Mouse (Mus musculus) liver, embryonic 14 days (tissue): ENCODE results near the gene Pate2. TPM values are rescaled to one million over a fixed set of nuclear protein-coding genes. Genes with fewer than 3 reads are reported as not detected.

ENCODE experiments used
- polyA plus RNA-seq: library from polyadenylated mRNA; depleted of rRNA; stranded (reverse); fragments of >200 nt; gene quantifications from 2 replicates; pipeline ENCODE4 v1.2.3, GENCODE M21; 2012; rRNA removed

Gene Pate2
- 0.13 and 0.18 TPM in 2 replicates for polyA plus RNA-seq

GRCm38 (mm10) chr9:35569571-35570534, at the start of gene Pate2, which contains the start of gene Hyls1:
Gene Pate2 (plus strand): TSS chr9:35570284.
Gene Hyls1 (minus strand): TSS chr9:35570398.

GRCm38 (mm10) chr9:35558257-35559008, 11.7 kb upstream of the Pate2 start, which contains the start of the genes Ddx25 and Pus3:
Gene Ddx25 (minus strand): TSS chr9:35558528.
Gene Pus3 (plus strand): TSS chr9:35558595.

GRCm38 (mm10) chr9:35611841-35612240, 41.8 kb downstream of the Pate2 start, which contains the start of gene Pate4:
Gene Pate4 (minus strand): TSS chr9:35611941.

GRCm38 (mm10) chr9:35648102-35648501, 78.0 kb downstream of the Pate2 start, which contains the start of gene Pate3:
Gene Pate3 (minus strand): TSS chr9:35648202.

GRCm38 (mm10) chr9:35687013-35687412, 116.9 kb downstream of the Pate2 start, which contains the start of gene Pate1:
Gene Pate1 (minus strand): TSS chr9:35687390.

Other genes with a start within 250 kb of the Pate2 start
- 0.47 and 0.93 TPM in 2 replicates for gene Cdon, start 149.2 kb upstream of the Pate2 start, polyA plus RNA-seq
- gene Gm1113, start 52.0 kb upstream of the Pate2 start, polyA plus RNA-seq, result not detected in 2 replicates
- gene Ddx25, start 11.8 kb upstream of the Pate2 start, polyA plus RNA-seq, result 0.10 TPM in 2 replicates
- 6.8 and 7.5 TPM in 2 replicates for gene Pus3, start 11.7 kb upstream of the Pate2 start, polyA plus RNA-seq
- 4.1 and 5.1 TPM in 2 replicates for gene Hyls1, start 114 bp downstream of the Pate2 start, polyA plus RNA-seq
- not detected in 2 replicates for gene Pate4, start 41.7 kb downstream of the Pate2 start, polyA plus RNA-seq
- gene Pate3, start 77.9 kb downstream of the Pate2 start, polyA plus RNA-seq, result not detected in 2 replicates
- not detected in 2 replicates for gene Pate1, start 117.1 kb downstream of the Pate2 start, polyA plus RNA-seq
- not detected in 2 replicates for gene Gm17677, start 170.8 kb downstream of the Pate2 start, polyA plus RNA-seq
- gene Gm17727, start 207.8 kb downstream of the Pate2 start, polyA plus RNA-seq, result not detected in 2 replicates
- not detected in 2 replicates for gene Gm27235, start 219.8 kb downstream of the Pate2 start, polyA plus RNA-seq
- not detected in 2 replicates for gene D730048I06Rik, start 219.8 kb downstream of the Pate2 start, polyA plus RNA-seq